Mouse (Mus musculus): ENCODE data around the gene Mymx.

DNA sequence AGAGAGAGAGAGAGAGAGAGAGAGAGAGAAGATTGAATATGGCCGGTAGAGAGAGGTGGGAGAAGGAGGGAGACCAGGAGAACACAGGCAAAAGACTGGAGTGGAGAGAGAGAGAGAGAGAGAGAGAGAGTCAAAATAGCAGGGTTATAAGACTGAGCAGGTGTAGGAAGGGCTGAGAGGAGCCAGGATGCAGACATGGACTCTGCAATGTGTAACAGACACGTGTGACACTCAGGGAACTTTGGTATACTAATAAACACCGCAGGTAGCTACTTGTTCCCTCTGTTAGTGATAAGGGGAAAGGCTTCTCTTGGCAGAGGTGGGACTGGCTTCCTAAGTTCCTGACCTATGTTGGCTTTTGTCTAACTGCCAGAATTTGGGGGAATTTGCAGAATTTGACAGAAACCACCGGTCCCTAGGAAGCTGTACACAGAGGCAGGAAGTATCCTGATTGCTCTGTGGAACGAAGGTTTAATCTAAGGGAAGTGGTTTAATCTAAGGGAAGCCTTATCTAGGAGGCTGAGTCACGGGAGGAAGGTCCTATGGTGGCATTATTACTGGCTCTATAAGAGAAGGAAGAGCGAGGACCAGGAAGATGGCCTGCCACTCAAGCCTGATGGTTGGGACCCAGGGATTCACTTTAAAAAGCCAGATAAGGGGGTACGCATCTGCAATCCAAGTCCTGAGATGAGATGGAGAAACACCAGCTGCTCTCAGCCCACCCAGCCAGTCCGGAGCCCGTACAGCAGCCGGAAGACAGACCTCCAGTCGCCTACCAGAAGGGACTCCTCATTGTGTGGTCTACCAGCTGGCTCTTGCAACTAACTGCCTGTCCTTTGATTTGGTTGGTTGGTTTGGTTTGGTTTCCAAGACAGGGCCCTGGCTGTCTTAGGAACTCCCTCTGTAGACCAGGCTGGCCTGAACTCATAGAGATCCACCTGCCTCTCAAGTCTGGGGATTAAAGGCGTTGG, 27.3 kb upstream of the Mymx start:
- TF ChIP-seq CTCF (IDR thresholded peaks at IDR 0.05; ENCODE audit: low read depth, low read length) (no peak), GATA1 (IDR thresholded peaks at IDR 0.05; ENCODE audit: borderline replicate concordance, low read length) (no peak), GATA2 (IDR thresholded peaks at IDR 0.05; ENCODE audit: borderline replicate concordance, low read depth, low read length) (no peak)

Data from G1E (cell line).